Mouse (Mus musculus) spleen, postnatal 10 days (tissue): ENCODE results near the gene Adprh.

ENCODE experiments used
- DNase-seq, 2 experiments: peaks; one replicate each; pipeline ENCODE4 v3.0.0; 2021 to 2022; ENCODE audit warnings: low spot score in 2 of 2

Gene Adprh

GRCm38 (mm10) chr16:38443721-38444464 lies 8.6 kb downstream of the Adprh start:
- no peak for DNase-seq

- no peak for DNase-seq
These were observed 10.3 kb downstream of the Adprh start for GRCm38 (mm10) chr16:38442216-38442615.

- no peak for DNase-seq
These were observed 10.9 kb downstream of the Adprh start for GRCm38 (mm10) chr16:38441611-38442010.

GRCm38 (mm10) chr16:38440403-38440802 lies 12.1 kb downstream of the Adprh start:
- no peak for DNase-seq

GRCm38 (mm10) chr16:38439190-38439589 lies 13.3 kb downstream of the Adprh start:
- DNase-seq = no peak

GRCm38 (mm10) chr16:38434295-38434795 lies 18.2 kb downstream of the Adprh start:
- no peak for DNase-seq

- DNase-seq = no peak
These were observed 19.0 kb downstream of the Adprh start for GRCm38 (mm10) chr16:38433514-38433913.

- DNase-seq = no peak
These were observed 19.7 kb downstream of the Adprh start, which contains the start of gene Pla1a for GRCm38 (mm10) chr16:38432498-38433425. Pla1a (minus strand) TSS chr16:38433145.

- DNase-seq = no peak
These were observed 20.9 kb downstream of the Adprh start for GRCm38 (mm10) chr16:38431446-38432185.

GRCm38 (mm10) chr16:38425799-38426198 lies 26.7 kb downstream of the Adprh start:
- no peak for DNase-seq

GRCm38 (mm10) chr16:38425374-38425773 lies 27.1 kb downstream of the Adprh start:
- DNase-seq = no peak

- DNase-seq = no peak
These were observed 37.5 kb downstream of the Adprh start for GRCm38 (mm10) chr16:38414953-38415352.

GRCm38 (mm10) chr16:38408416-38408815 lies 44.1 kb downstream of the Adprh start:
- no peak for DNase-seq

GRCm38 (mm10) chr16:38407584-38407983 lies 44.9 kb downstream of the Adprh start:
- no peak for DNase-seq

GRCm38 (mm10) chr16:38406708-38407107 lies 45.8 kb downstream of the Adprh start:
- DNase-seq = no peak

- no peak for DNase-seq
These were observed 46.2 kb downstream of the Adprh start for GRCm38 (mm10) chr16:38406293-38406692.

GRCm38 (mm10) chr16:38403639-38404038 lies 48.9 kb downstream of the Adprh start:
- DNase-seq = peak in 1 of 2 experiments; percentile 37

GRCm38 (mm10) chr16:38401468-38401867 lies 51.0 kb downstream of the Adprh start:
- DNase-seq = no peak

- DNase-seq = no peak
These were observed 52.1 kb downstream of the Adprh start for GRCm38 (mm10) chr16:38400311-38400960.

- DNase-seq = peak; percentile 22 to 56
These were observed 52.8 kb downstream of the Adprh start for GRCm38 (mm10) chr16:38399531-38400231.

- DNase-seq = no peak
These were observed 53.4 kb downstream of the Adprh start for GRCm38 (mm10) chr16:38399076-38399475.
